Mouse (Mus musculus) kidney, postnatal 0 days (tissue): ENCODE results near the gene Cend1. TPM values are rescaled to one million over a fixed set of nuclear protein-coding genes. Genes with fewer than 3 reads are reported as not detected.

Source experiments
- ATAC-seq: fragments of 200-750 bp; cut with Nextera tagmentation; replicated peaks from 2 replicates; pipeline ENCODE4 v1.8.0; 2017; ENCODE audit warnings: low read depth, moderate number of reproducible peaks, moderate TSS enrichment, moderate library complexity; ENCODE audit not compliant: low FRiP score
- DNase-seq: peaks from one replicate; pipeline ENCODE4 v3.0.0-alpha.2; 2016; ENCODE audit warnings: low spot score
- H3K27ac ChIP-seq: fragments of 300-500 bp; sonication (generic); 2 replicates; pipeline ENCODE4 v1.5.1; 2014; ENCODE audit warnings: mild to moderate bottlenecking
- H3K27me3 ChIP-seq: fragments of 300-500 bp; sonication (generic); 2 replicates; pipeline ENCODE4 v1.6.1; 2014; ENCODE audit warnings: low read length, mixed read lengths; ENCODE audit not compliant: insufficient read depth
- H3K36me3 ChIP-seq: fragments of 300-500 bp; sonication (generic); 2 replicates; pipeline ENCODE4 v1.6.1; 2014; ENCODE audit warnings: low read length, mixed read lengths; ENCODE audit not compliant: insufficient read depth
- H3K4me1 ChIP-seq: fragments of 300-500 bp; sonication (generic); replicated peaks from 2 replicates; pipeline ENCODE4 v1.6.1; 2014; ENCODE audit warnings: antibody characterized with exemption, low read length, mixed read lengths; ENCODE audit not compliant: insufficient read depth
- H3K4me2 ChIP-seq: fragments of 300-500 bp; sonication (generic); 2 replicates; pipeline ENCODE4 v1.6.1; 2014; ENCODE audit warnings: mild to moderate bottlenecking, low read length, moderate library complexity, mixed read lengths
- H3K4me3 ChIP-seq: fragments of 300-500 bp; sonication (generic); replicated peaks from 2 replicates; pipeline ENCODE4 v1.5.1; 2014; ENCODE audit warnings: low read depth, low read length
- H3K9ac ChIP-seq: fragments of 300-500 bp; sonication (generic); 2 replicates; pipeline ENCODE4 v1.6.1; 2014; ENCODE audit warnings: low read depth, low read length
- H3K9me3 ChIP-seq: fragments of 300-500 bp; sonication (generic); replicated peaks from 2 replicates; pipeline ENCODE4 v1.6.1; 2016; ENCODE audit warnings: low read length, inconsistent platforms, mixed read lengths
- CTCF ChIP-seq: IDR thresholded peaks from 2 replicates; pipeline ENCODE4 v1.5.1; 2016; ENCODE audit warnings: antibody characterized with exemption, low read depth, mild to moderate bottlenecking, moderate library complexity
- WGBS: fragments of 180-500 bp; shearing (Covaris S2); extraction: QIAGEN DNeasy Blood & Tissue Kit; methylation state at CpG from one replicate; pipeline ENCODE4 v1.1.7; 2014; 5-methylcytosine and 5-hydroxymethylcytosine counted together
- polyA plus RNA-seq: library from polyadenylated mRNA; unstranded; fragments of >200 nt; fragmentation: Nextera tagmentation; extraction: Ambion mirVana; gene quantifications from 2 replicates; pipeline ENCODE4 v1.2.1, GENCODE M21; 2015

Cend1 gene
- polyA plus RNA-seq, 1 experiment from 2014 or later: 2.2 TPM

- H3K4me3 ChIP-seq: no peak overlapping the region
- WGBS: 46% methylated on average over 2 of the region's 2 CpGs
- H3K4me2 ChIP-seq: no peak overlapping the region
- TF ChIP-seq CTCF: no peak
- no peak overlapping the region for H3K9ac ChIP-seq
- peak; percentile 28 for DNase-seq
- no peak for ATAC-seq
- no peaks in the 10 kb centered on the region for H3K27me3 ChIP-seq
- H3K27ac ChIP-seq: no peak overlapping the region
- no peaks in the 10 kb centered on the region for H3K36me3 ChIP-seq
- H3K9me3 ChIP-seq: no peaks in the 10 kb centered on the region
- peaks cover 4% of the 10 kb centered on the region for H3K4me1 ChIP-seq
Measured at GRCm38 (mm10) chr7:141387807-141388486, 41.3 kb downstream of the Cend1 start.

- no peak overlapping the region for H3K4me3 ChIP-seq
- no peaks in the 10 kb centered on the region for H3K4me1 ChIP-seq
- ATAC-seq (no peak), DNase-seq (no peak)
- no peak overlapping the region for H3K9ac ChIP-seq
- H3K9me3 ChIP-seq: no peaks in the 10 kb centered on the region
- 75% methylated on average over 4 of the region's 4 CpGs for WGBS
- no peak overlapping the region for H3K27ac ChIP-seq
- TF ChIP-seq CTCF: no peak
- H3K4me2 ChIP-seq: no peak overlapping the region
- no peaks in the 10 kb centered on the region for H3K36me3 ChIP-seq
- no peaks in the 10 kb centered on the region for H3K27me3 ChIP-seq
Measured at GRCm38 (mm10) chr7:141381068-141381835, 48.0 kb downstream of the Cend1 start.

GRCm38 (mm10) chr7:141379584-141379983 is 49.7 kb downstream of the Cend1 start:
- ATAC-seq (no peak), DNase-seq (no peak)
- H3K27ac ChIP-seq: no peak overlapping the region
- no peak overlapping the region for H3K4me3 ChIP-seq
- no peak overlapping the region for H3K4me2 ChIP-seq
- H3K27me3 ChIP-seq: no peaks in the 10 kb centered on the region
- no peak overlapping the region for H3K9ac ChIP-seq
- no peaks in the 10 kb centered on the region for H3K9me3 ChIP-seq
- TF ChIP-seq CTCF: no peak
- no peaks in the 10 kb centered on the region for H3K4me1 ChIP-seq
- WGBS: 33% methylated on average over 4 of the region's 4 CpGs
- no peaks in the 10 kb centered on the region for H3K36me3 ChIP-seq

Other genes with a start within 250 kb of the Cend1 start
- 91.5 and 95.5 TPM in 2 replicates for gene Hras, start 235.5 kb downstream of the Cend1 start, polyA plus RNA-seq
- gene Lrrc56, start 235.3 kb downstream of the Cend1 start, polyA plus RNA-seq: 9.9 and 10.8 TPM in 2 replicates
- gene Lmntd2, start 215.4 kb downstream of the Cend1 start, polyA plus RNA-seq: 2.6 and 2.9 TPM in 2 replicates
- 61.5 and 62.5 TPM in 2 replicates for gene Rassf7, start 213.6 kb downstream of the Cend1 start, polyA plus RNA-seq
- gene Phrf1, start 200.7 kb downstream of the Cend1 start, polyA plus RNA-seq: 37.2 and 39.8 TPM in 2 replicates
- 14.5 and 21.1 TPM in 2 replicates for gene Irf7, start 163.0 kb downstream of the Cend1 start, polyA plus RNA-seq
- gene Cdhr5, start 152.7 kb downstream of the Cend1 start, polyA plus RNA-seq: 40.1 and 41.2 TPM in 2 replicates
- 35.1 and 37.9 TPM in 2 replicates for gene Sct, start 150.4 kb downstream of the Cend1 start, polyA plus RNA-seq
- gene Drd4, start 137.5 kb downstream of the Cend1 start, polyA plus RNA-seq: 1.8 and 2.2 TPM in 2 replicates
- 64.1 and 64.2 TPM in 2 replicates for gene Deaf1, start 101.8 kb downstream of the Cend1 start, polyA plus RNA-seq
- 40.5 and 45.3 TPM in 2 replicates for gene Tmem80, start 101.8 kb downstream of the Cend1 start, polyA plus RNA-seq
- 76.5 and 77.1 TPM in 2 replicates for gene Eps8l2, start 90.6 kb downstream of the Cend1 start, polyA plus RNA-seq
- gene Taldo1, start 37.3 kb downstream of the Cend1 start, polyA plus RNA-seq: 420 and 440 TPM in 2 replicates
- 50.0 and 52.0 TPM in 2 replicates for gene Gatd1, start 15.4 kb downstream of the Cend1 start, polyA plus RNA-seq
- gene Slc25a22, start 8.4 kb upstream of the Cend1 start, polyA plus RNA-seq: 15.8 and 17.3 TPM in 2 replicates
- gene Pidd1, start 14.5 kb upstream of the Cend1 start, polyA plus RNA-seq: 3.6 and 5.1 TPM in 2 replicates
- 1,479 and 1,595 TPM in 2 replicates for gene Rplp2, start 17.9 kb upstream of the Cend1 start, polyA plus RNA-seq
- 68.0 and 72.9 TPM in 2 replicates for gene Pnpla2, start 25.7 kb upstream of the Cend1 start, polyA plus RNA-seq
- 16.1 and 20.5 TPM in 2 replicates for gene Cracr2b, start 31.6 kb upstream of the Cend1 start, polyA plus RNA-seq
- gene Cd151, start 37.9 kb upstream of the Cend1 start, polyA plus RNA-seq: 36.1 and 37.2 TPM in 2 replicates
- 68.5 and 72.2 TPM in 2 replicates for gene Polr2l, start 45.6 kb upstream of the Cend1 start, polyA plus RNA-seq
- gene Tspan4, start 45.7 kb upstream of the Cend1 start, polyA plus RNA-seq: 109 and 115 TPM in 2 replicates
- gene Chid1, start 110.4 kb upstream of the Cend1 start, polyA plus RNA-seq: 30.0 and 33.7 TPM in 2 replicates
- gene Ap2a2, start 132.7 kb upstream of the Cend1 start, polyA plus RNA-seq: 56.0 and 64.8 TPM in 2 replicates
- gene Muc6, start 225.8 kb upstream of the Cend1 start, polyA plus RNA-seq: 0.05 and 0.09 TPM in 2 replicates